In the genomic region with DNA sequence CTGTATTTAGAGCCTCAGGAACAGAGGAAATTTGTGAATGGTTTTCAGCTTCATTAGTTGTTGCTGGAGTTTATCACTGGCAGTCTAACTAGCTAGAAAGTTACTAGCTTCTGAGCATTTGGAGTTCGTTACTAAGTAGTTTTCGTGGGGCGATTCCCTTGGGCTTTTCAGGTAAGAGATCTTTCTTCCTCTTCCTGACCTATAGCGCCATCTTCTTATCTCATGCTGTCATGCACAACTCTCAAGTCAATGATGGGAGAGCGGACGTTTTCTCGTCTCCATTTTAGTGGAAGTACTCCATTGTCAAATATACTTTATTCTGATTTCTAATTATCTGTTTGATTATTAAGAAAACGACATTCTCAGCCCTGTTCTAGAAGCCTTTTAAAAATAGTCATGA, we compare ENCODE assay signal across 2 mouse cellular contexts.
TF ChIP-seq lines count a peak whose summit lies in the region.

No protein-coding gene starts in this region.

TF ChIP-seq in CH12.LX, 34 proteins besides CTCF, POLR2A, EP300 and RAD21:
- TF ChIP-seq ZKSCAN1 (IDR thresholded peaks at IDR 0.05; ENCODE audit: borderline replicate concordance, low read depth, low read length) (no peak), KAT2A (IDR thresholded peaks at IDR 0.05; ENCODE audit: insufficient replicate concordance, low read length) (no peak), CHD2 (IDR thresholded peaks at IDR 0.05; ENCODE audit: low read length) (no peak), SMC3 (IDR thresholded peaks at IDR 0.05; ENCODE audit: low read depth, low read length) (peak; percentile 14; the same call in 1 of the 2 replicates), CHD1 (IDR thresholded peaks at IDR 0.05; ENCODE audit: low read depth, low read length) (no peak), TBP (conservative IDR thresholded peaks at IDR 0.05; ENCODE audit: low read depth, low read length) (no peak)

TF ChIP-seq in MEL, 35 proteins besides CTCF, POLR2A, EP300 and RAD21:
- TF ChIP-seq POLR2AphosphoS2 (IDR thresholded peaks at IDR 0.05; ENCODE audit: low read length) (no peak), GATA1 (IDR thresholded peaks at IDR 0.05; ENCODE audit: low read depth, low read length) (no peak), MAFK (IDR thresholded peaks at IDR 0.05; ENCODE audit: borderline replicate concordance, low read depth, low read length) (no peak), ZC3H11A (IDR thresholded peaks at IDR 0.05; ENCODE audit: low read depth, low read length) (no peak), MAZ (IDR thresholded peaks at IDR 0.05; ENCODE audit: low read depth, low read length) (no peak), CHD2 (IDR thresholded peaks at IDR 0.05; ENCODE audit: low read length) (no peak), JUND (IDR thresholded peaks at IDR 0.05; ENCODE audit: low read depth, low read length) (no peak), TCF12 (IDR thresholded peaks at IDR 0.05; ENCODE audit: low read depth, low read length) (no peak), ZNF384 (IDR thresholded peaks at IDR 0.05; ENCODE audit: low read depth, low read length) (no peak), NELFE (IDR thresholded peaks at IDR 0.05; ENCODE audit: low read depth, low read length) (no peak), MYB (IDR thresholded peaks at IDR 0.05; ENCODE audit: low read depth, low read length) (no peak), USF1 (IDR thresholded peaks at IDR 0.05; ENCODE audit: low read depth, low read length) (no peak), HCFC1 (IDR thresholded peaks at IDR 0.05; ENCODE audit: low read depth, low read length) (no peak), MYC (IDR thresholded peaks at IDR 0.05; ENCODE audit: low read depth, low read length) (no peak), ETS1 (IDR thresholded peaks at IDR 0.05; ENCODE audit: low read depth, low read length) (no peak), MAX (IDR thresholded peaks at IDR 0.05; ENCODE audit: low read length) (no peak), TAL1 (IDR thresholded peaks at IDR 0.05; ENCODE audit: low read length) (no peak), BHLHE40 (IDR thresholded peaks at IDR 0.05; ENCODE audit: borderline replicate concordance, low read depth, low read length) (no peak)
